Mouse (Mus musculus) olfactory bulb, adult 2 months (tissue): ENCODE data around the gene Dgcr8. TPM values are rescaled to one million over a fixed set of nuclear protein-coding genes. Genes with fewer than 3 reads are reported as not detected.
A peak's percentile ranks its signal among the peaks of the same experiment; 100 is the strongest.

ENCODE experiments used
- H3K27ac ChIP-seq: fragments of 200-500 bp; 2 replicates; pipeline ENCODE4 v1.5.1; 2012; ENCODE audit warnings: low read depth, low read length; ENCODE audit not compliant: insufficient read depth
- H3K4me1 ChIP-seq: fragments of 200-500 bp; 2 replicates; pipeline ENCODE4 v1.6.1; 2012; ENCODE audit warnings: low read length; ENCODE audit not compliant: control insufficient read depth, insufficient read depth
- H3K4me3 ChIP-seq: fragments of 200-500 bp; 2 replicates; pipeline ENCODE4 v1.5.1; 2012; ENCODE audit warnings: mild to moderate bottlenecking, low read depth, low read length, moderate library complexity; ENCODE audit not compliant: insufficient read depth
- CTCF ChIP-seq: fragments of 200-500 bp; IDR thresholded peaks from 2 replicates; pipeline ENCODE4 v1.5.1; 2012; ENCODE audit warnings: low read depth, mild to moderate bottlenecking, low read length, moderate library complexity; ENCODE audit not compliant: insufficient read depth
- POLR2A ChIP-seq: fragments of 200-500 bp; IDR thresholded peaks from 2 replicates; pipeline ENCODE4 v1.6.1; 2012; ENCODE audit warnings: mild to moderate bottlenecking, low read depth, low read length, moderate library complexity; ENCODE audit not compliant: insufficient read depth
- WGBS: fragments of 180-500 bp; shearing (Covaris S2); methylation state at CpG from one replicate; pipeline ENCODE4 v1.1.7; 2018; 5-methylcytosine and 5-hydroxymethylcytosine counted together
- polyA plus RNA-seq: library from polyadenylated mRNA; stranded (reverse); fragments of >200 nt; gene quantifications from 2 replicates; pipeline ENCODE4 v1.2.4, GENCODE M21; 2012; ENCODE audit warnings: low replicate concordance; ENCODE audit not compliant: missing spikeins, insufficient read depth, insufficient read length

Dgcr8 gene
- polyA plus RNA-seq, 1 experiment = not detected

GRCm38 (mm10) chr16:18229622-18230021 lies 59.4 kb downstream of the Dgcr8 start:
- Histone ChIP-seq H3K27ac (peak overlapping the region; percentile 96), H3K4me1 (peaks cover 57% of the 10 kb centered on the region), H3K4me3 (peak overlapping the region; percentile 24)
- TF ChIP-seq CTCF = no peak
- 0 out of 2 replicates have a peak, but pooled peaks have one; percentile 19 for TF ChIP-seq POLR2A
- 4% methylated on average over 11 of the region's 11 CpGs for WGBS

GRCm38 (mm10) chr16:18228856-18229255 lies 60.2 kb downstream of the Dgcr8 start:
- H3K27ac ChIP-seq = peak overlapping the region; percentile 96
- peaks cover 63% of the 10 kb centered on the region for H3K4me1 ChIP-seq
- WGBS = 73% methylated on average over 4 of the region's 4 CpGs
- no peak overlapping the region for H3K4me3 ChIP-seq
- no peak for TF ChIP-seq CTCF
- no peak for TF ChIP-seq POLR2A

DNA sequence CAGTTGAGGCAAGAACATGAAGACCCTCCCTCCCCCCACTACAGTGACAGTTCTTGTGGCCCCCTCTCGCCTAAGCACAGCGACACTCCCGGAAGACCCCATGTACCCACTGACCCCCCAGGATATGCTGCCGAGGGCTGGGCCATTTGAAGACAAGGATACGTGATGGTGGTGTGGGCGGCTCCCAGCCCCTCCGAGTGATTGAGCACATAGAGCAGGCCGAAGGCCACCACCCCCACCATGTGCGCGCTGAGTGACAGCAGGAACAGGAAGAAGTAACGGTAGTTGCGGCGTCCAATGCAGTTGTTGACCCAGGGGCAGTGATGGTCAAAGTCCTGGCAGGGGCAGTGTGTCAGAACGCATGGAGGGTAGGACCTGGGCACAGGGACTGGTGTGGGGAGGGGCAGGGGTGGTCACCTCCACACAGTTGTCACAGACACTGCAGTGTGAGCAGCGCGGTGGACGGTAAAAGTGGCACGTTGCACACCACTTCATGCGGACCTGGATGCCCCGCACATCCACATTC lies 61.1 kb downstream of the Dgcr8 start:
- TF ChIP-seq POLR2A = no peak
- no peak for TF ChIP-seq CTCF
- Histone ChIP-seq H3K4me3 (no peak overlapping the region), H3K27ac (no peak overlapping the region), H3K4me1 (peaks cover 59% of the 10 kb centered on the region)
- 87% methylated on average over 20 of the region's 20 CpGs for WGBS

DNA sequence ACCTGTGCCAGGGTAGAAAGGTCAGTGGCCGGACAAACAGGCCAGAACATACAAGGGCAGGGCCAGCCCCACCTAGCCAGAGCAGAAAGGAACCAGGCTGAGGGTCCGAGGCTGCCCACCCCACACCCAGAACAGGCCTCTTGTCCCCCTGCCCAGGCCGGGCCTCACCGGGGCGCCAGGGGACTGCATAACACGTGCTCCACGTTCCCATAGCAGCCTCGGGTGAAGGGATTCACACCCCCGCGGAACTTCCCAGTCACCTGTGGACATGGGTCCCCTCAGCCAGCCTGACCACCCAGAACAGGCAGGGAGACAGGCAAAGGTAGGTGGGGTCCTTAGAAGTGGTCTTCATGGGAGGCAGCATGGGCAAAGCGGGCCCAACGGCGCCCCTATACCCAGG lies 61.9 kb downstream of the Dgcr8 start:
- no peak overlapping the region for H3K27ac ChIP-seq
- 91% methylated on average over 13 of the region's 13 CpGs for WGBS
- TF ChIP-seq CTCF = no peak
- no peak for TF ChIP-seq POLR2A
- no peak overlapping the region for H3K4me3 ChIP-seq
- H3K4me1 ChIP-seq = peaks cover 66% of the 10 kb centered on the region

DNA sequence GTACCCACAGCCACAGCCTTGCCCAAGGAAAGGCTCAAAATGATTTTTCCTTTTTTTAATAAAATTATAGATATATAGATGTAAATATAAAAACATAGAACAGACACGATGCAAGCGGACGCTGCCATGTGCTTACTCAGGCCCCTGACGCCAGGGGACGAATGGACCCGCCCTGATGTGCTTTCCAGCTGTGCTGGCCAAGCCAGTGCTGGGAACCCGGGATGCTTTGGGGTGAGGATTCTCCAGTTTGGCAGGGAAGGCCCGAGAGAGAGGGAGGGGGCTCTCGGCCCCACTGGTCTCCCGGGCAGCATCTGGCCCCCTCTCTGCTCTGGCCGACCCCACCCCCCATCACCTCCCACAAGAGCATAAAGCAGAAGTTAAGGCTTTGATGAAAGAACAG lies 66.9 kb downstream of the Dgcr8 start:
- no peak overlapping the region for H3K4me3 ChIP-seq
- H3K27ac ChIP-seq = no peak overlapping the region
- 79% methylated on average over 11 of the region's 11 CpGs for WGBS
- TF ChIP-seq CTCF (no peak), POLR2A (no peak)
- H3K4me1 ChIP-seq = peaks cover 54% of the 10 kb centered on the region

GRCm38 (mm10) chr16:18221543-18221898 lies 67.5 kb downstream of the Dgcr8 start:
- no peak for TF ChIP-seq POLR2A
- no peak for TF ChIP-seq CTCF
- H3K27ac ChIP-seq = 0 out of 2 replicates have a peak overlapping the region, but pooled peaks have one; percentile 5
- no peak overlapping the region for H3K4me3 ChIP-seq
- 69% methylated on average over 11 of the region's 11 CpGs for WGBS
- H3K4me1 ChIP-seq = peaks cover 51% of the 10 kb centered on the region

DNA sequence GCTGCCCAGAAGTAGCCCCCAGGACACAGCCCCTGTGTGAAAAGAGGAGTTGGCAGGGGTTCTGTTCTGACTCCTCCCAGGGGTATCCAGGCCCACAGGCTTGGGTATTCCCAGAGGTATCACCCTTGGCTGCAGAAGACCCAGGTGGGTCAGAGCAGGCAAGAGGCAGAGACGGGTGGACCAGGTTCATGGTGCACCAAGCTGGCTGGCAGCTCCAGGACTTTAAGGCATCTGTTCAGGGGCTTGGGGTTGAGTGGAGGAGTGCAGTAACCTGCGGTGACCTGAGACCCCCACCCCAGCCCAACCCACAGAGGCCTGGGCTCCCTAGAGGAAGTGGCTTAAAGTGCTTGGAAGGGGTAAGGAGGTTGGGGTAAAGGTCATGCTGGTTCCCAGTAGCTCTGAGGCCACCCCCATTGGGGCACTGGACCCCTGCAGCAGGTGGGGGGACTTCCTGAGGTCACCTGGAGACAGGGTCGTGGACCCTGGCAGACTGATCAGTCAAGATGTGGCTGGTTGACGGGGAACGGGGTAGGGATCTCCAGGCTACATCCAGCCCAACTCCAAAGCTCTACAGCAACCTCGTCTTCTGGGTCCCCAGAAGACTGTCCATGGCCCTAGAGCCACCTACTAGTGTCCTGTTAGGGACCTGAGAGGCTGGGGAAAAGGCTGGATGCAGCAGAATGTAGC lies 68.0 kb downstream of the Dgcr8 start:
- Histone ChIP-seq H3K27ac (no peak overlapping the region; the same call in 1 of the 2 replicates), H3K4me1 (peaks cover 53% of the 10 kb centered on the region), H3K4me3 (no peak overlapping the region)
- TF ChIP-seq CTCF (no peak), POLR2A (no peak)
- WGBS = 92% methylated on average over 6 of the region's 6 CpGs

DNA sequence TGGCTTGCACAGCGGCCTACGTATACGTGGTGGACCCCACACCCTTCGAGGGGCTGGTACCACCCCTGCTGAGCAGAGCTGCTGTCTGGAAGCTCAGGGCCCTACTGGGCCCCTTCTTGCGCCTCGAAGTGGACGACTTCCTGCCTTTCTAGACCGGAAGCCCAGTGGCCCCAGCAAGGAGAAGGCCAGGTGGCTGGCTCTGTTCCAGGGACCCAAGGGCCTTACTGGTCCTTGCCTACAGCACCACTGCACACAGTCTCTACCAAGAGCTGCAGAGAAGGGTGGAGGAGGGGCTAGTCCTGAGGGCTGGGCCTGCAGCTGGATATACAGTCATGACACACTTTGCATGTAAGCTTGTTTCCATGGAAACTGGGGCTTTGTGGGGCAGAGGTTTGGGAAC lies 69.0 kb downstream of the Dgcr8 start:
- H3K27ac ChIP-seq = peak overlapping the region; percentile 29
- TF ChIP-seq POLR2A (no peak), CTCF (no peak)
- peaks cover 55% of the 10 kb centered on the region for H3K4me1 ChIP-seq
- WGBS = 48% methylated on average over 8 of the region's 8 CpGs
- no peak overlapping the region for H3K4me3 ChIP-seq

- Histone ChIP-seq H3K27ac (no peak overlapping the region), H3K4me1 (peaks cover 61% of the 10 kb centered on the region), H3K4me3 (no peak overlapping the region)
- 77% methylated on average over 9 of the region's 9 CpGs for WGBS
- TF ChIP-seq CTCF (no peak), POLR2A (no peak)
These were observed 70.5 kb downstream of the Dgcr8 start for GRCm38 (mm10) chr16:18218580-18218996.
